Mouse (Mus musculus) forelimb bud, embryonic 11.5 days (tissue): ENCODE measurements around the gene Rflnb.

Source experiments
- DNase-seq: peaks from one replicate; pipeline ENCODE4 v3.0.0-alpha.2; 2012; ENCODE audit warnings: low read depth, low spot score

Gene Rflnb

DNA sequence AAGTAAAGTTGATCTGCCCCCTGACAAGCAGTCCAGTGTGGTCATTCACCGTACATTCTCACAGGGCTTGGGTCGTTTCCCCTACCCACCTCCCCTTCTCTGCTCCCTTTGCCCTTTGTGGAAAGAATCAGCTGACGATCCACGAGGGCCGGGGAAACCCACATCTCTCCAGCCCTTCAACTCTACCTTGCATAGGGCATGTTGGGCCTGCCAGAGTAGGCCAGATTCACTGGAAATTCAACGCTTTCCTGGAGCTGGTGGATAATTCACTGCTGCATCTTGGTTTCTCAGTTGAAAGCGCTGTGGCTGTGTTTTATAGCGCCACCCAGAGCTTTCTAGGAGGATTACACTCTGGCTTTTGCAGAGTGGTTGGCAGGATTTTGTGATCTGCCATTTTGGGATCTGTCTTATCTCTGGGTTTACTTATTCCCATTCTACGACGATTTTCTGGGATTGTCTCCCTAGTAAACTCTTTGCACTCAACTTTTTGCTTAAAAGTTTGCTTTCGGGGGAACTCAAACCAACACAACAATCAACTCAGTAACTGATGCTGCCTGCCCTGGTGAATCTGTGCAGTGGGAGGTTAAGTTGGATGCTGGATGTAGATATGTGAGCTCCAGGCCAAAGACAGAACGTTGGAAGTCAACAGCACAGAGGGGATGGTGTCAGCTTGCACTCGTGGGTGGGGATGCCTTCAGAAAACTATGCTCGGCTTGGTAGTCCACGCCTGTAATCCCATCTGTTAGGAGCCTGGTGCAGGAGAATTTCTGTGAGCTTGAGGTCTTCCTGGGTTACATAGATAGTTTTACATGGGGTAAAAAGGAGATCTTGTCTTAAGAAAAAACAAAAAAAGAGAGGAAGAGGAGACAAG lies 36.4 kb downstream of the Rflnb start:
- DNase-seq, result no peak

DNA sequence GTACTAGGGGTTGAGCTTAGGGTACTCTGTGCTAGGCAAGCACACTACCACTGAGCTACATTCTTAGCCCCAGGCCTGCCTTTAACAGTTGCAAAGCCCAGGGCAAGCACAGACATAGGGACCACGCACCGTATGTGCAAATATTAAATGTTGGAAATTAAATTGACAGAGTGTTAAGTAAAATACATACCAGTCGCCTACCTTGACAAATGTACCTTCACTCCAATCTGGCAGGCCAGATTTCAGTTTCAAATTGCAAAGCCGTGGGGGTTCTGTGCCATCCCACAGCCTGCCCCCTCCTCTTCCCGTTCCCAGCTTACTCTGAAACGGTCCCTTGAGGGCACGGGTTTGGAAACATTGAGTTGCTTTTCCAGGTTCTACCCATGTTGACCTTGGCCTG lies 41.6 kb downstream of the Rflnb start:
- DNase-seq, result no peak

DNA sequence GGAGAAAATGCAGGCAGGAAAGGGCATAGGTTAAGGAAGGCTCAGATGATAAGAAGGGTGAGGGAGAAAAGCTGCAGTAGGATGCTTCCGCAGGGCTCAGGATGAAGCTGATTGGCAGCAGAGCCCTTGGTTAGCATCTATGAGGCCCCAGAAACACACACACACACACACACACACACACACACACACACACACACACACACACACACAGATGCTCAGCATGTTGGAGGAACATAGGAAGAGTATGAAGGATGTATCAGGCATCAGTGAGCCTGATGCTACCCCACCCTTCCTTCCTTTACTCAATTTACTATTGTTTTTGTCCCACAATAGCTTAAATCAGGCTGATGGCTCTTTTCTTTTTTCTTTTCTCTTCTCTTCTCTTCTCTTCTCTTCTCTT lies 43.0 kb downstream of the Rflnb start:
- DNase-seq, result no peak

DNA sequence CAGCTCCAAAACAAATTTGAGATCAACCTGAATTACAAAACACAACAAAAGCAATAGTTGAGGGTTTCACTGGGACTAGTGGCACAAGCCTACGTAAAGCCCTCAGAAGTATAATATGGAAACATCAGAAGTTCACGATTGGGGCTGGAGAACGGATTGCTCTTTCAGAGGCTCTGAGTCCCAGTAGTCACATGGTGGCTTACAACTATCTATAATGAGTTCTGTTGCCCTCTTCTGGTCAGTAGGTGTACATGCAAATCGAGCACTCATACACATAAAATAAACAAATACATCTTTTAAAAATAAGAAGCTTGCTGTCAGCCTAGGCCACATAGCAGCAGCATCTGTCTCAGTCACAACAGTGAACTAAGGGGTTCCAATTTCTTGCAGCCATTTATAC lies 44.4 kb downstream of the Rflnb start:
- no peak for DNase-seq

DNA sequence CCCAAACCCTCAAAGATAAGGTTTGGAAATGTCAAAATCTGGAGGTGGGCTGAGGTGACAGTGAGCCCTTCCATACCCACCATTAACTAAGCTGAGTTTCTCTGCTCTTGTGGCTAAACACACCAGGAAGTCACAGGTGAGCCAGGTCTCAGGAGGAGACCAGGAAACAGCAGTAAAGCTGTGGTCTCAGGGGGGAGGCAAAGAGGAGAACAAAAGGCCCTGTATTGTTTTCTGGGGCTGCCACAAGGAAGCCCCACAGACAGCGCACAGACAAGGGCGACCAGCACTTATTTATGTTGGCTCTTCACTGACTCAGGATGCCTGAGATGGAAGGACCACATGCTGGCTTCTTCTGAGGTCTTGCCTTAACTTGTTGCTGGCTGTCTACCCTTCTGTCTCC lies 47.2 kb downstream of the Rflnb start:
- DNase-seq, result no peak

DNA sequence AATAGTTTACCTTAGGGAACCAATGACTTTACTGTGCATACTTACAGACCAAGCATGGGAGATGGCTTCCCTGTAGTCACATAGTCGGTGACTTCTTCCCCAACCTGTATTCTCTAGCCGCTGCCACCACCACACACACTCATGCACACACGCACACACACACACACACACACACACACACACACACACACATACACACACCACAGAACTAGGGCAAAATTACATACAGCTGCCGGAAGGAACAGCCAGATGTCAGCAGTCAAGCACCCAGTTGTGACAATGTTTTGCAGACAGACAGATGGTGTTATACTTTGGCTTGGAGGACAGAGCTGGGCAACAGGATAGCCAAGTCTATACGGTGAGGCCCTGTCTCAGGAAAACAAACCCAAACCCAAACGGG lies 49.5 kb downstream of the Rflnb start:
- no peak for DNase-seq

DNA sequence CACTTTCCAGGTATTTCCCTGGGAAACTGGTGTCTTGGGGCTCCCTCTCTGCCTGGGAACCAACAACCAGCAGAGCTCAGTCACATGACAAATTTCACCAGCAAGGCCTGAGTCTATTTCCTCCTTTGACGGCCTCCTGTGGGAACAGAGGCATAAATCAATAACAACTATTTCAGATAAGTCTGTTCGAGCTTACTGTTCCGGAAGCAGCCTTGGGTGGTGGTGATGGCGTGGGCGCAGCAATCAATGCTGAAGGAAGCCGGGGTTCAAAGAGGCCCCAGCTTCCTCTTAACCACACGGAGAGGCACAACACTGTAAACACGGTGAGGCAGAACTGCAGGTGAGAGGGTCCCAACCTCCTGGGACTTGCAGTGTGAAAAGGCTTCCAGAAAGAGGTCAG lies 50.8 kb downstream of the Rflnb start:
- DNase-seq, result no peak

DNA sequence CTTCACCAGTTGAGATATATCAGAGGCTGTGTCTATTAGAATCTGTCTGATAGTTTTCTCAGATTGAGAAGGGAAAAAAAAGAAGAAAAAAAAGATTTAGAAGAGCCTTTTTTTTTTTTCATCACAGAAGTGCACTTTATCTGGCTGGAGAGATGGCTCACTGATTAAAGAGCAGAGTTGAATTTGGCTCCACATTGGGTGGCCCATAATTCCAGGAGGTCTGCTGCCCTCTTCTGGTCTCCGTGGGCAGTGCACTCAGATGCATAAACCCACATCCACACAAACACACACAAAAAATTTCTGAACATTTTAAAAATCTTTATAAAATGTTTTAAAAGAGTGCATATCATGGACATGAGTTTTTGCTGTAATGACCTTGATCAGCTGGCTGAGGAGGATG lies 53.6 kb downstream of the Rflnb start:
- DNase-seq, result no peak

DNA sequence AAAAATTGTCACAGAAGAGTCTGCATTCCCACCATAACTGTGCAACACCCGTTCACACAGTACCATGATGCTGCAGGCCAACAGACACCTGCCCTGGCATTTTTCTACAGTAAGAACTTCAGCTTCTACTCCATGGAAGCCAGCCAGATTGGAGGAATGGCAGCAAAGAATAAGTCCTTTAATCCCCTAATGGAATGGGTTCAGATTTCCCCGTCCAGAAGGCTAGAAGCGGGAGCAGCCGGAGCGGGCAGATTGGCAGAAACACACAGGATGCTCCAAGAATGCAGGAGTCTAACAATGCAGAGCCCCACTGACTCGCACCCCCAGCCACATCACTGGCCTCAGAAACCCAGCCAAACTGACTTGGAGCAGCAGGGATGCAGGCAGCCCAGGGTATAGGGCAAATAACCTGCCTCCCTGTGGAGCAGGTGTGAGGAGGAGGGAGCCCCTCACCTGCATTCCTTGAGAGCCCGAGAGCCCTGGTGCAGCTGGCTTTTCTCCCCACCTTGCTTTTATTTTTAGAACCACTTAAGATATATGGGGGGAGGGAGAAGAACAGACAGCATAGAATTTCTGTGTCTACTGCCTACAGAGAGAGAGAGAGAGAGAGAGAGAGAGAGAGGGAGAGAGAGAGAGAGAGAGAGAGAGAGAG lies 54.5 kb downstream of the Rflnb start:
- no peak for DNase-seq

DNA sequence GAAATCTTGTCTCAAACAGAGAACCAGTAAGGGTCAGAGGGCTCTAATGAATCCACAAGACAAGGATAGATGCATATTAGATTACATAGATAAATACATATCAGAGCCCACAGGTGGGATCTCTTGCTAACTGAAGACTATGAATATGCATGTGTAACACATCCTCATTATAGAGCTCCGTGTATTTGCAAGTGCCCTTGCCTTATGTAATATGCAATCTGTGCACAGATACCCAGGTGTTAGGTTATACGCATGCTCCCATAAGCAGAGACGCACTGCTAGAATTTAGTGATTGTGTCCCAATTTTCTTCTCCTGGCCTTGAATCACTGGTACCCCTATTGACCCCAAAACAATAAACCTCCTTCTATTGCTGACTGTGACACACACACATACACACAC lies 55.4 kb downstream of the Rflnb start:
- DNase-seq, result no peak

DNA sequence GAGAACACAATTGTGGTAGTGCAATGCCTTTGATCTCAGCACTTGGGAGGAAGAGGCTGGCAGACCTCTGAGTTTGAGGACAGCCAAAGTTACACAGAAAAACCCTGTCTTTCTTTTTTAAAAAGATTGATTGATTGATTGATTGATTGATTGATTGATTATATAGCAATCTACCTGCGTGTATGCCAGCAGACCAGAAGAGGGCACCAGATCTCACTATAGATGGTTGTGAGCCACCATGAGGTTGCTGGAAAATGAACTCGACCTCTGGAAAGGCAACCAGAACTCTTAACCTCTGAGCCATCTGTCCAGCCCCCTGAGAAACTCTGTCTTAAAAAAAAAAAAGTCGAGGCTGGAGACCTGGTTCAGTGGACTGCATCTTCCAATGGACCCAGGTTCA lies 57.0 kb downstream of the Rflnb start:
- no peak for DNase-seq
